Mouse (Mus musculus) thymus, postnatal 14 days (tissue): Measurements from ENCODE around the gene Krt79.

ENCODE experiments used
- DNase-seq: peaks from one replicate; pipeline ENCODE4 v3.0.0; 2021

The Krt79 gene

GRCm38 (mm10) chr15:101929666-101930065 is 10.5 kb downstream of the Krt79 start:
- no peak for DNase-seq

DNA sequence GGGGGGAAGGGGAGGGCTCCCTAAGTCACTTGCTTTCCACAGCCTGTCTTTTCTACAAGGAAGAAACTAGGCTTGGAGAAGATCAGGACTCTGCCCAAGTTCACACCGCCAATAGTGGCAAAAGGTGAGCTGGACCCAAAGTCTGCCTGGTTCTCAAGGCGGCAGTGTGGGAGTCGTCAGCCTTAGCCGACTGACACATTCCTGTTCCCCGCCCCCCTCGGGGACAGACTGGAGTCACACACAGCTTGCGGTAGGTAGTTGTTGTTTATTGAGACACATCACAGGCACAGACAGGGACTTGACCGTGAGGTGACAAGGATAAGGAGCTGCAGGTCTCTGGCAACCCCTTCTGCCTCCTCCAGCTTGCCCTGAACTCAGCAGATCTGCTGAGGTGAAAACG is 11.0 kb downstream of the Krt79 start:
- no peak for DNase-seq

DNA sequence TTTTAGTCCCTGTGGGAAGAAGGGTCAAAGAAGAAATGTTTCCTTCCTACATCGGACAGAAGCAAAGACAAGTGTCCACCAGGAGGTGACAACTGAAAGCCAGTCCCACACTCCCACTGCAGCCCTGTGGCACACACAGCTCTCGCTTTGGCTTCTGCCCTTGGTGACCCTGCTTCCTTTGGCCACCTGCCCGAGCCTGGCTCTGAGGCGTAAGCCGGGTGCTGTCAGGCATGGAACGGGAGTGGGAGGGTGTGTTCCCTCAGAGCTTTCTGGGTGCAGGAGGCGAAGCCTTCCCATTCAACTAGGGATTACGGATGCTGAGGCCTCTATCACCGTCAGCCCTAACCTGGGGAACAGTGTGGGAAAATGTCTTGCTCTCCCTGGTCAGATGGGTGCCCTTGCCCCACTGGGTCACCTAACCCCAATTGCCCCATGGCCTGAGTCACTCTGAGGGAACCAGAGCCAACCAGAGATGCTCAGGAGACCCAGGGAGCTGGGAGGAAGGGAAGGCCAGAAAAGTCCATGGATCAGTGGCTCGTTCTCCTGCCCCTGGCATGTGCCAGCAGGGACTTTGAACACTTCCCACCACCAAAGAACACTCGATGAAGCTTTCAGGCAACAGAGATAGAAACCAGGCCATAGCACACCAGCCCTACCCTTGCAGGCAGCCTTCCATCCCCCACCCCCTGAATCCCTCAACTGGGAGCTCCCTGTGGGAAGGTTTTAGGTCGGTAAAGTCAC is 12.6 kb downstream of the Krt79 start:
- no peak for DNase-seq

- no peak for DNase-seq
Measured at GRCm38 (mm10) chr15:101925041-101925440, 15.1 kb downstream of the Krt79 start.

GRCm38 (mm10) chr15:101924635-101925034 is 15.5 kb downstream of the Krt79 start, which contains the start of gene Krt4:
Krt4 (minus strand) TSS chr15:101924735.
- no peak for DNase-seq

DNA sequence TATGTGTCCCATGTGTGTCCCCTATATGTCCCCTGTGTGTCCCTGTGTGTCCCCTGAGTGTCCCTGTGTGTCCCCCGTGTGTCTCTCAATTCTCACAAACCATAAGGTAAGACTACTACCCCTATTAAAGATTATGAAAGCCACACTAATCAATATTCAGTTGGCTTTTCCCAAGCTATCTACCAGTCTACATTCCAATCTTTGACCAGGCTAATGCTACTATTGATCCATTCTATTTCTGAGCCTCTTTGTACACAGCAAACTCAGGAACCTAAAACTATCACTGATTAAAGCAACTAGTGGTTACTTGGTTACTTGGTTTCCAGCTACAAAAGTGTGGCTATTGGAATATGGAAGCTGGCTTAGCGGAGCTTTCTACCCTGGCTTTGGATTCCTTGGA is 17.8 kb downstream of the Krt79 start:
- no peak for DNase-seq

DNA sequence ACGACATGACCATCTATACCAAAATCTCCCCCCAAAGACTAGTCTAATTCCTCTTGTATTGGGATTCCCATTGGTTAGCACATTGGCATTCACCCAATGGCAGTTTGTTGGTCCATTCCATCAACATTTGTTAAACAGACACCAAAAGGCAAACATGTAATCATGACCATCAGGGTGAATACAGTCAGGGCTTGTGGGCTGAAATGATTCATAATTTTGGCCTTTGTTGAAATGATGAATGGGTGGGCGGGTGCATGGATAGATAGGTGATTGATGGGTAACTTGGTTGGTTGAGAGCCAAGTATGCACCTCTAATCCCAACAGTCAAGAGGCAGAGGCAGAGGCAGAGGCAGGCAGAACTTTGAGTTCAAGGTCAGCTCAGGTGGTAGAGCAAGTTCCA is 24.1 kb downstream of the Krt79 start:
- no peak for DNase-seq

DNA sequence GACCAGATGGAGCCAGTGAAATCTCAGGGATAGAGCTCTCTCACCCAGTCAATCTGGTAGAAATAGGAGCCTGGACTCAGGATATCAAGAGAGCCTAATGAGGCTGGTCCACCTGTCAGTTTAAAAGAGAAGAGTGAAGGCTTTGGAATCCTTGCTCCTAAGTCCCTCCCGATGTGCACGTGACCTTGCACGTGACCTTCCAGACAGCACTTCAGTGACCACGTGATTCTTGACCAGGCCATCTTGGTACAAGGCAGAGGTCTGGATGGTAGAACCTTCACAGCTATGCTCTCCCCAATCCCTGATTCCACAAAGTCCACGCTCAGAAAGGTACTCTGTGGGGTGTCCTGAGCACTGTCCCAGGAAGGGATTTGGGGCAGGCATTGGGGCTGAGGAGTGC is 35.3 kb downstream of the Krt79 start:
- DNase-seq: no peak

DNA sequence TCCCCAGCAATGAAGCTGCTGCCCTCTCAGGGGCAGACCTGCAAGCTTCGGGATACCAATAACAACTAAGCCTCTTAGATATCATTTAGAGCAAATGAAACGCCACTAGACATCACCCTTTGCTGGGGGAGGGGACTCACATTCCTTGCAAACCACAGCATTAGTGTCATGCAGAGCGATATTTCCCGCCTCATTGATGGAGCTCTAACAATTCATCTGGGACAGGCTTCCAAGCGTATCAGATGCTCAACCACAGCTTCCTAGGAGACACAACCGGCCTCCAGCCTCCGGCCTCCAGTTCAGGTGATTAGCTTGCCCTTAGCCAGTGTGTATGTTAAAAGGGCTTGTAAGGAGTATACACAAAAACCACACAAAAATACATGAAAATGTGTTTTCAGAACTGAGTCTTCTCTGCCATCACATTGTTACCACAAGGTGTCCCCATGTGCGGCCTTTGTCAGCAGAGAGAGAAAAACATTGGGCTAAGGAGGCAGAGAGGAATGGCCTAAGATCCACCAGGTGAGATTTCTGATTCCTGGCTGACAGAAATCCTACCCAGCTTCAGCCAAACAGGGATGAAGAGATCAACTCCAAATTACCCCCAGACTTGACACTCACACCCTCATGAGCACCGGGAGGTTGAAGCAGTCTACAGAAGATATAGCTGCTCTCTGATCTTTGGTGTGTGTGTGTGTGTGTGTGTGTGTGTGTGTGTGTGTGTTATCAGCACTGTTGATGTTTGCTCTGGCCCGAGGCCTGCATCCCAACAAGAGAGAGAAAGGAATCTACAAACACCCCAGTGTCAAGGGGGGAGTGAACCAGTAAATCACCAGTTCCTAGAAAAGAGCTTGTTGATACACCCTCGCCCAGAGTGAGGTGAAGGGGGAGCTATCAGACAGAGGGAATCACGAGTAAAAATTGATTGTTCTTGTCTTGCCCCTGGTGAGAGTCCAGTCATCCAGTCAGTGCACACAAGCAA is 37.7 kb downstream of the Krt79 start:
- DNase-seq: no peak

GRCm38 (mm10) chr15:101895216-101895615 is 44.9 kb downstream of the Krt79 start:
- DNase-seq: no peak

DNA sequence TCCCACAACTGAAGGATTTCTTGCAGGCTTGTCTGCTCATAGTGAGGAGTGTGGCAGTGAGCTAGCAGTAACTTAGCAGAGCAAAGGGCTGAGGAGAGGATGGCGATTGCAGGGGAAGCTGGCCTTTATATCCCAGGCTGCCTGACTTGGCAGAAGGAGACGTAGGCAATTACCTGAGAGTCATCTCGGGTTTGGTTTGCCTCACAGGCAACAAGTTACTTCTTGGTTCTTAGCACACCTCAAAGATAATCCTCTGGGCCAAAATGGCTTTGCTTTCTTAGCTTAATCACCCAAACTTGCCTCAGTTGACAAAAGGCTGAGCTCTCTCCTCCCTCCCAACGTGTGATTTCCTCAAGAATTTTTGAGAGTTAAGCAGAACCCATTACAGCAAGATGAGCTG is 47.3 kb downstream of the Krt79 start, which contains the start of gene Krt76:
TSS of gene Krt76 (minus strand) at position 101 of the 400 bp plus-strand sequence.
- no peak for DNase-seq

DNA sequence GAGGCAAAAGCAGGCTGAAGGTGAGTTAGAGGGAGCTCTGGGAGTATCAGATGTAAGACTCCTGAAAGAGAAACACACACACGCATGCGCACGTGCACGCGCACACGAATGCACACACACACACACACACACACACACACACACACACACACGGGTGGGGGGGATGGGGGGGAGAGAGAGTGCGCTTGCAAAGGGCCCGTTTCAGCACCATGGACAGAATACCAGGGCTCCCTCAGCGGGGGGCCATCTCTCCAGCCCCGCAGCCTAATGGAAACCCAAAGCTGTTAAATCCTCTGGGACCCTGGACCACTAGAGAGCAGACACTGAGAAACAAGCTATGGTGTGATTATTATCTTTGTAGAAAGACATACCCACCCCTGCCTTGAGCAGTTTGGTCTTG is 60.3 kb downstream of the Krt79 start:
- no peak for DNase-seq
